Mouse (Mus musculus) ES-E14 (cell line): Measurements from ENCODE around the gene Etv5. TPM values are rescaled to one million over a fixed set of nuclear protein-coding genes. Genes with fewer than 3 reads are reported as not detected.

Experiments
- DNase-seq: peaks from one replicate; pipeline ENCODE4 v3.0.0-alpha.2; 2013; ENCODE audit warnings: low read depth, low spot score
- H3K27ac ChIP-seq: 2 replicates; pipeline ENCODE4 v1.5.1; 2012; ENCODE audit warnings: low read depth, mild to moderate bottlenecking, low read length, moderate library complexity, mixed read lengths; ENCODE audit not compliant: poor library complexity, insufficient read depth, severe bottlenecking
- H3K36me3 ChIP-seq: 2 replicates; pipeline ENCODE4 v1.6.1; 2012; ENCODE audit warnings: mild to moderate bottlenecking, low read length, moderate library complexity, mixed read lengths; ENCODE audit not compliant: control insufficient read depth, poor library complexity, insufficient read depth, severe bottlenecking
- H3K4me1 ChIP-seq, 2 experiments: fragments of 150-350 bp in 1 of 2; sonication (generic) in 1 of 2; 2 replicates each; pipeline ENCODE4 v1.6.1; 2012; ENCODE audit warnings: low read length in 2 of 2, mild to moderate bottlenecking in 1 of 2, mixed read lengths in 1 of 2; ENCODE audit not compliant: control insufficient read depth in 2 of 2, insufficient read depth in 2 of 2, poor library complexity in 1 of 2
- H3K4me3 ChIP-seq, 2 experiments: fragments of 150-350 bp in 1 of 2; sonication (generic) in 1 of 2; 2 replicates each; pipeline ENCODE4 v1.5.1; 2012; ENCODE audit warnings: low read length in 2 of 2, low read depth in 1 of 2, mild to moderate bottlenecking in 1 of 2, mixed read lengths in 1 of 2; ENCODE audit not compliant: insufficient read depth in 1 of 2, poor library complexity in 1 of 2, severe bottlenecking in 1 of 2
- H3K9ac ChIP-seq: 2 replicates; pipeline ENCODE4 v1.6.1; 2012; ENCODE audit warnings: low read depth, mild to moderate bottlenecking, low read length, mixed read lengths; ENCODE audit not compliant: poor library complexity, insufficient read depth, severe bottlenecking
- H3K9me3 ChIP-seq: fragments of 150-350 bp; sonication (generic); 2 replicates; pipeline ENCODE4 v1.6.1; 2012; ENCODE audit warnings: low read depth, mild to moderate bottlenecking, low read length; ENCODE audit not compliant: control insufficient read depth, insufficient read depth
- CHD2 ChIP-seq: IDR thresholded peaks from 2 replicates; pipeline ENCODE4 v1.6.1; 2014; ENCODE audit warnings: mild to moderate bottlenecking, low read depth, low read length, inconsistent platforms
- HCFC1 ChIP-seq: IDR thresholded peaks from 2 replicates; pipeline ENCODE4 v1.6.1; 2012; ENCODE audit warnings: low read length, inconsistent platforms, borderline replicate concordance; ENCODE audit not compliant: insufficient read depth
- MAFK ChIP-seq: IDR thresholded peaks from 2 replicates; pipeline ENCODE4 v1.6.1; 2014; ENCODE audit warnings: mild to moderate bottlenecking, low read depth, low read length, inconsistent platforms; ENCODE audit not compliant: insufficient read depth
- ZC3H11A ChIP-seq: IDR thresholded peaks from 2 replicates; pipeline ENCODE4 v1.6.1; 2012; ENCODE audit warnings: low read depth, mild to moderate bottlenecking, inconsistent platforms, low read length, borderline replicate concordance
- ZNF384 ChIP-seq: IDR thresholded peaks from 2 replicates; pipeline ENCODE4 v1.6.1; 2012; ENCODE audit warnings: low read depth, low read length, inconsistent platforms
- in situ Hi-C, 2 experiments: fragments of 600-800 bp; cut with MboI; formaldehyde crosslinking; loops; one replicate each; pipeline ENCODE4 v1.15.1; 2025; ENCODE audit warnings: low sequenced_read_pairs in 2 of 2, inconsistent platforms in 1 of 2; ENCODE audit not compliant: unreplicated experiment in 2 of 2
- total RNA-seq: library from RNA; depleted of rRNA; stranded (reverse); fragments of 300-350 nt; gene quantifications from 2 replicates; pipeline ENCODE4 v1.2.3, GENCODE M21; 2012; rRNA removed

The Etv5 gene
- total RNA-seq, 1 experiment, result 136 TPM

- Histone ChIP-seq H3K9me3 (no peaks in the 10 kb centered on the region), H3K4me3 (no peak overlapping the region), H3K36me3 (no peaks in the 10 kb centered on the region; the same call in 1 of the 2 replicates), H3K9ac (no peak overlapping the region), H3K4me1 (0 out of 4 replicates have a peak, but pooled peaks cover 0 to 2% of the 10 kb centered on the region in 2 experiments), H3K27ac (no peak overlapping the region)
- TF ChIP-seq CHD2, result no peak
- no peak for TF ChIP-seq ZC3H11A
- no peak for TF ChIP-seq HCFC1
- no peak for TF ChIP-seq MAFK
- TF ChIP-seq ZNF384, result no peak
- DNase-seq, result no peak
- in situ Hi-C loops, result no loop called here
These were observed 90.8 kb downstream of the Etv5 start for GRCm38 (mm10) chr16:22348478-22349270.

- no peaks in the 10 kb centered on the region for H3K9me3 ChIP-seq
- DNase-seq, result no peak
- H3K4me3 ChIP-seq, result no peak overlapping the region
- TF ChIP-seq ZNF384, result no peak
- no peak for TF ChIP-seq HCFC1
- TF ChIP-seq CHD2, result no peak
- TF ChIP-seq MAFK, result no peak
- no peak for TF ChIP-seq ZC3H11A
- H3K9ac ChIP-seq, result no peak overlapping the region
- in situ Hi-C loops, result no loop called here
- no peaks in the 10 kb centered on the region; the same call in 1 of the 2 replicates for H3K36me3 ChIP-seq
- no peak overlapping the region for H3K27ac ChIP-seq
- H3K4me1 ChIP-seq, result 0 out of 4 replicates have a peak, but pooled peaks cover 0 to 2% of the 10 kb centered on the region in 2 experiments
These were observed 91.5 kb downstream of the Etv5 start for GRCm38 (mm10) chr16:22348014-22348413.

GRCm38 (mm10) chr16:22341236-22341671 is 98.3 kb downstream of the Etv5 start:
- DNase-seq, result no peak
- Histone ChIP-seq H3K9me3 (no peaks in the 10 kb centered on the region), H3K4me1 (no peaks in the 10 kb centered on the region), H3K4me3 (no peak overlapping the region), H3K9ac (no peak overlapping the region), H3K36me3 (no peaks in the 10 kb centered on the region), H3K27ac (no peak overlapping the region)
- TF ChIP-seq CHD2 (no peak), ZC3H11A (no peak), ZNF384 (no peak), HCFC1 (no peak), MAFK (no peak)
- in situ Hi-C loops, result no loop called here

- in situ Hi-C loops, result no loop called here
- Histone ChIP-seq H3K9me3 (no peaks in the 10 kb centered on the region), H3K36me3 (no peaks in the 10 kb centered on the region), H3K9ac (no peak overlapping the region), H3K4me1 (no peaks in the 10 kb centered on the region), H3K4me3 (no peak overlapping the region), H3K27ac (no peak overlapping the region)
- no peak for DNase-seq
- TF ChIP-seq HCFC1 (no peak), MAFK (no peak), ZC3H11A (no peak), ZNF384 (no peak), CHD2 (no peak)
These were observed 103.7 kb downstream of the Etv5 start for GRCm38 (mm10) chr16:22335781-22336180.

Other genes with a start within 250 kb of the Etv5 start
- gene Tra2b, start 173.7 kb downstream of the Etv5 start, total RNA-seq, result 227 and 249 TPM in 2 replicates
- gene Dgkg, start 217.5 kb upstream of the Etv5 start, total RNA-seq, result 0.22 and 0.26 TPM in 2 replicates